Mouse (Mus musculus) liver, embryonic 13.5 days (tissue): ENCODE data around the gene Coq6. TPM values are rescaled to one million over a fixed set of nuclear protein-coding genes. Genes with fewer than 3 reads are reported as not detected.

Experiments used
- ATAC-seq: fragments of 200-750 bp; cut with Nextera tagmentation; 2 replicates; pipeline ENCODE4 v1.8.0; 2017; ENCODE audit warnings: low read depth, mild to moderate bottlenecking, moderate number of reproducible peaks, moderate library complexity
- DNase-seq: peaks from one replicate; pipeline ENCODE4 v3.0.0; 2022
- H3K27ac ChIP-seq: fragments of 300-500 bp; sonication (generic); 2 replicates; pipeline ENCODE4 v1.5.1; 2015; ENCODE audit warnings: moderate library complexity, mild to moderate bottlenecking, inconsistent platforms
- H3K27me3 ChIP-seq: fragments of 300-500 bp; sonication (generic); 2 replicates; pipeline ENCODE4 v1.6.1; 2015; ENCODE audit warnings: mild to moderate bottlenecking, inconsistent platforms
- H3K36me3 ChIP-seq: fragments of 300-500 bp; sonication (generic); 2 replicates; pipeline ENCODE4 v1.6.1; 2015; ENCODE audit warnings: mild to moderate bottlenecking, inconsistent platforms
- H3K4me1 ChIP-seq: fragments of 300-500 bp; sonication (generic); replicated peaks from 2 replicates; pipeline ENCODE4 v1.6.1; 2015; ENCODE audit warnings: inconsistent platforms
- H3K4me2 ChIP-seq: fragments of 300-500 bp; sonication (generic); 2 replicates; pipeline ENCODE4 v1.6.1; 2015; ENCODE audit warnings: inconsistent platforms, mild to moderate bottlenecking, moderate library complexity
- H3K4me3 ChIP-seq: fragments of 300-500 bp; sonication (generic); replicated peaks from 2 replicates; pipeline ENCODE4 v1.5.1; 2015; ENCODE audit warnings: mild to moderate bottlenecking, inconsistent platforms
- H3K9ac ChIP-seq: fragments of 300-500 bp; sonication (generic); 2 replicates; pipeline ENCODE4 v1.6.1; 2015; ENCODE audit warnings: mild to moderate bottlenecking, inconsistent platforms
- H3K9me3 ChIP-seq: fragments of 300-500 bp; sonication (generic); replicated peaks from 2 replicates; pipeline ENCODE4 v1.6.1; 2016; ENCODE audit warnings: inconsistent platforms
- WGBS: fragments of 180-500 bp; shearing (Covaris S2); methylation state at CpG from one replicate; pipeline ENCODE4 v1.1.7; 2015; ENCODE audit not compliant: insufficient replicate concordance; 5-methylcytosine and 5-hydroxymethylcytosine counted together
- polyA plus RNA-seq: library from polyadenylated mRNA; unstranded; fragments of >200 nt; fragmentation: Nextera tagmentation; extraction: Ambion mirVana; gene quantifications from 2 replicates; pipeline ENCODE4 v1.2.1, GENCODE M21; 2015

Coq6 gene
- polyA plus RNA-seq, 1 experiment from 2014 or later, result 29.6 TPM

GRCm38 (mm10) chr12:84366971-84367370 lies 5.5 kb downstream of the Coq6 start:
- 42% methylated on average over 9 of the region's 9 CpGs for WGBS
- H3K4me1 ChIP-seq, result peaks cover 36% of the 10 kb centered on the region
- no peak overlapping the region for H3K9ac ChIP-seq
- peaks cover 52% of the 10 kb centered on the region for H3K36me3 ChIP-seq
- H3K9me3 ChIP-seq, result no peaks in the 10 kb centered on the region
- H3K4me2 ChIP-seq, result no peak overlapping the region
- H3K4me3 ChIP-seq, result no peak overlapping the region
- no peak overlapping the region for H3K27ac ChIP-seq
- H3K27me3 ChIP-seq, result no peaks in the 10 kb centered on the region
- ATAC-seq (no peak), DNase-seq (peak; percentile 43)

- 89% methylated on average over 5 of the region's 5 CpGs for WGBS
- Histone ChIP-seq H3K9me3 (no peaks in the 10 kb centered on the region), H3K4me2 (no peak overlapping the region), H3K4me3 (no peak overlapping the region), H3K4me1 (peaks cover 8% of the 10 kb centered on the region), H3K9ac (no peak overlapping the region), H3K27ac (no peak overlapping the region), H3K36me3 (peaks cover 79% of the 10 kb centered on the region), H3K27me3 (no peaks in the 10 kb centered on the region)
- no peak for ATAC-seq
- DNase-seq, result no peak
These were observed 10.2 kb downstream of the Coq6 start for GRCm38 (mm10) chr12:84371647-84372046.

- H3K27ac ChIP-seq, result no peak overlapping the region
These were observed 12.5 kb downstream of the Coq6 start for GRCm38 (mm10) chr12:84373831-84374481.

GRCm38 (mm10) chr12:84382369-84382768 lies 20.9 kb downstream of the Coq6 start:
- H3K4me2 ChIP-seq, result no peak overlapping the region
- H3K4me1 ChIP-seq, result peaks cover 19% of the 10 kb centered on the region
- no peak for DNase-seq
- ATAC-seq, result no peak
- 84% methylated on average over 4 of the region's 4 CpGs for WGBS
- no peak overlapping the region for H3K4me3 ChIP-seq
- H3K27me3 ChIP-seq, result no peaks in the 10 kb centered on the region
- H3K36me3 ChIP-seq, result peaks cover 10% of the 10 kb centered on the region; the same call in 1 of the 2 replicates
- H3K9me3 ChIP-seq, result no peaks in the 10 kb centered on the region
- no peak overlapping the region for H3K9ac ChIP-seq
- no peak overlapping the region for H3K27ac ChIP-seq

More at GRCm38 (mm10) chr12:84373831-84374481, 12.5 kb downstream of the Coq6 start:
- Histone ChIP-seq H3K9ac (no peak overlapping the region), H3K4me3 (no peak overlapping the region), H3K9me3 (no peaks in the 10 kb centered on the region), H3K27me3 (no peaks in the 10 kb centered on the region), H3K4me1 (no peaks in the 10 kb centered on the region), H3K4me2 (no peak overlapping the region), H3K36me3 (peaks cover 62% of the 10 kb centered on the region)
- WGBS, result 76% methylated on average over 6 of the region's 6 CpGs
- ATAC-seq (no peak), DNase-seq (no peak)

GRCm38 (mm10) chr12:84384644-84385081 lies 23.2 kb downstream of the Coq6 start:
- Histone ChIP-seq H3K36me3 (peaks cover 6% of the 10 kb centered on the region; the same call in 1 of the 2 replicates), H3K27ac (peak overlapping the region; percentile 61), H3K4me1 (peaks cover 27% of the 10 kb centered on the region), H3K9me3 (no peaks in the 10 kb centered on the region), H3K4me3 (no peak overlapping the region), H3K4me2 (no peak overlapping the region), H3K27me3 (no peaks in the 10 kb centered on the region), H3K9ac (no peak overlapping the region)
- WGBS, result 61% methylated on average over 5 of the region's 5 CpGs
- peak; percentile 49; the same call in 1 of the 2 replicates for ATAC-seq
- no peak for DNase-seq

GRCm38 (mm10) chr12:84385408-84385807 lies 24.0 kb downstream of the Coq6 start:
- Histone ChIP-seq H3K36me3 (peaks cover 6% of the 10 kb centered on the region; the same call in 1 of the 2 replicates), H3K27me3 (no peaks in the 10 kb centered on the region), H3K27ac (peak overlapping the region; percentile 61; the same call in 1 of the 2 replicates), H3K4me3 (no peak overlapping the region), H3K9ac (no peak overlapping the region), H3K4me1 (peaks cover 21% of the 10 kb centered on the region), H3K9me3 (no peaks in the 10 kb centered on the region), H3K4me2 (no peak overlapping the region)
- DNase-seq (no peak), ATAC-seq (no peak)
- 77% methylated on average over 4 of the region's 4 CpGs for whole genome bisulfite sequencing

- Histone ChIP-seq H3K36me3 (0 out of 2 replicates have a peak, but pooled peaks cover 1% of the 10 kb centered on the region), H3K4me3 (no peak overlapping the region), H3K4me2 (no peak overlapping the region), H3K9ac (no peak overlapping the region), H3K27ac (no peak overlapping the region), H3K4me1 (peaks cover 19% of the 10 kb centered on the region), H3K27me3 (no peaks in the 10 kb centered on the region), H3K9me3 (no peaks in the 10 kb centered on the region)
- DNase-seq (no peak), ATAC-seq (no peak)
- 81% methylated on average over 8 of the region's 8 CpGs for WGBS
These were observed 26.6 kb downstream of the Coq6 start for GRCm38 (mm10) chr12:84388097-84388496.

- Histone ChIP-seq H3K9me3 (no peaks in the 10 kb centered on the region), H3K27me3 (no peaks in the 10 kb centered on the region), H3K9ac (no peak overlapping the region), H3K36me3 (no peaks in the 10 kb centered on the region), H3K4me2 (0 out of 2 replicates have a peak overlapping the region, but pooled peaks have one; percentile 3), H3K27ac (no peak overlapping the region), H3K4me1 (peaks cover 15% of the 10 kb centered on the region), H3K4me3 (no peak overlapping the region)
- DNase-seq (no peak), ATAC-seq (0 out of 2 replicates have a peak, but pooled peaks have one; percentile 45)
- 27% methylated on average over 14 of the region's 14 CpGs for WGBS
These were observed 27.4 kb downstream of the Coq6 start for GRCm38 (mm10) chr12:84388774-84389400.

- H3K9me3 ChIP-seq, result no peaks in the 10 kb centered on the region
- H3K27ac ChIP-seq, result no peak overlapping the region
- no peak overlapping the region for H3K4me3 ChIP-seq
- WGBS, result 69% methylated on average over 6 of the region's 6 CpGs
- H3K27me3 ChIP-seq, result no peaks in the 10 kb centered on the region
- no peak overlapping the region for H3K9ac ChIP-seq
- DNase-seq, result no peak
- H3K4me1 ChIP-seq, result peaks cover 8% of the 10 kb centered on the region
- no peak for ATAC-seq
- H3K36me3 ChIP-seq, result no peaks in the 10 kb centered on the region
- H3K4me2 ChIP-seq, result no peak overlapping the region
These were observed 28.9 kb downstream of the Coq6 start for GRCm38 (mm10) chr12:84390336-84390735.

GRCm38 (mm10) chr12:84392681-84393080 lies 31.2 kb downstream of the Coq6 start:
- no peaks in the 10 kb centered on the region for H3K27me3 ChIP-seq
- no peak overlapping the region for H3K9ac ChIP-seq
- H3K4me1 ChIP-seq, result peaks cover 11% of the 10 kb centered on the region
- H3K36me3 ChIP-seq, result no peaks in the 10 kb centered on the region
- DNase-seq, result no peak
- ATAC-seq, result no peak
- 92% methylated on average over 4 of the region's 4 CpGs for WGBS
- no peak overlapping the region for H3K27ac ChIP-seq
- H3K4me3 ChIP-seq, result no peak overlapping the region
- H3K4me2 ChIP-seq, result no peak overlapping the region
- H3K9me3 ChIP-seq, result no peaks in the 10 kb centered on the region

- H3K4me1 ChIP-seq, result peaks cover 3% of the 10 kb centered on the region; the same call in 1 of the 2 replicates
- H3K36me3 ChIP-seq, result no peaks in the 10 kb centered on the region
- WGBS, result 77% methylated on average over 5 of the region's 5 CpGs
- no peaks in the 10 kb centered on the region for H3K9me3 ChIP-seq
- DNase-seq (no peak), ATAC-seq (no peak)
- no peak overlapping the region for H3K27ac ChIP-seq
- H3K27me3 ChIP-seq, result no peaks in the 10 kb centered on the region
- H3K9ac ChIP-seq, result no peak overlapping the region
- H3K4me2 ChIP-seq, result no peak overlapping the region
- H3K4me3 ChIP-seq, result no peak overlapping the region
These were observed 32.4 kb downstream of the Coq6 start for GRCm38 (mm10) chr12:84393847-84394246.
